Mouse (Mus musculus): ENCODE data around the gene Dync1i1. TPM values are rescaled to one million over a fixed set of nuclear protein-coding genes. Genes with fewer than 3 reads are reported as not detected.

Dync1i1 gene
- total and polyA plus RNA-seq, 2 experiments from 2014 or later = 0.96 to 2.2 TPM

DNA sequence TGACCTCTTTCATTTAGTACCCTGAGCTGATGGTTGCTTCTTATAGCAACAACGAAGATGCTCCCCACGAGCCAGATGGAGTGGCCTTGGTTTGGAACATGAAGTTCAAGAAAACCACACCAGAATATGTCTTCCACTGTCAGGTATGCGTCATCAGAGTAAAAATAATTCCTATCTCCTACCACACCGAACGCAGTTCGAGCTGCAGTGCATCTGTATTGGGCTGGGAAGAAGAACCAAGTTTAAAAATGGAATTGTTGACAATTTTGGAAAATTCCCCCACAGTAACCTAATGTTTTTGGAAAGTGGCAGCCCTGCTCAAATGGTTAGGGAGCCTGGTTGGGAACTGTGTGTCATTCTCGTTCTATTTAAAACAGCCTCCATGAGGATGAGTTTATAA is 197.7 kb downstream of the Dync1i1 start:
- Histone ChIP-seq H3K4me2 (ENCODE audit: low read depth, low read length) (no peak overlapping the region), H3K4me1 (ENCODE audit: control insufficient read depth, insufficient read depth) (no peaks in the 10 kb centered on the region), H3K4me3 (ENCODE audit: low read depth, low read length) (no peak overlapping the region), H3K9me3 (replicated peaks; ENCODE audit: control insufficient read depth, low read length) (no peaks in the 10 kb centered on the region), H3K9ac (replicated peaks; ENCODE audit: low read depth, low read length) (no peak overlapping the region), H3K27me3 (ENCODE audit: control insufficient read depth, insufficient read depth, low read length) (no peaks in the 10 kb centered on the region), H3K36me3 (replicated peaks; ENCODE audit: control insufficient read depth, insufficient read depth, low read length) (no peaks in the 10 kb centered on the region), H3K27ac (ENCODE audit: low read depth) (no peak overlapping the region)
- WGBS = 88% methylated on average over 7 of the region's 7 CpGs
- TF ChIP-seq EP300 (IDR thresholded peaks at IDR 0.05; ENCODE audit: low read depth) = no peak
- TF ChIP-seq CTCF (IDR thresholded peaks at IDR 0.05; ENCODE audit: low read depth) = no peak
- DNase-seq (ENCODE audit: low spot score) (no peak), ATAC-seq (ENCODE audit: insufficient read depth, low read depth) (no peak)

GRCm38 (mm10) chr6:5930140-5930539 is 204.7 kb downstream of the Dync1i1 start:
- no peak for ATAC-seq (ENCODE audit: insufficient read depth, low read depth)
- H3K36me3 ChIP-seq (replicated peaks; ENCODE audit: control insufficient read depth, insufficient read depth, low read length) = no peaks in the 10 kb centered on the region
- H3K4me2 ChIP-seq (ENCODE audit: low read depth, low read length) = no peak overlapping the region
- H3K4me1 ChIP-seq (ENCODE audit: control insufficient read depth, insufficient read depth) = no peaks in the 10 kb centered on the region
- no peaks in the 10 kb centered on the region for H3K27me3 ChIP-seq (ENCODE audit: control insufficient read depth, insufficient read depth, low read length)
- no peak overlapping the region for H3K27ac ChIP-seq (ENCODE audit: low read depth)
- 84% methylated on average over 8 of the region's 8 CpGs for WGBS
- H3K9me3 ChIP-seq (replicated peaks; ENCODE audit: control insufficient read depth, low read length) = no peaks in the 10 kb centered on the region
- no peak overlapping the region for H3K9ac ChIP-seq (replicated peaks; ENCODE audit: low read depth, low read length)
- no peak for DNase-seq (ENCODE audit: low spot score)
- no peak for TF ChIP-seq CTCF (IDR thresholded peaks at IDR 0.05; ENCODE audit: low read depth)
- TF ChIP-seq EP300 (IDR thresholded peaks at IDR 0.05; ENCODE audit: low read depth) = no peak
- H3K4me3 ChIP-seq (ENCODE audit: low read depth, low read length) = no peak overlapping the region

GRCm38 (mm10) chr6:5935587-5936353 is 210.3 kb downstream of the Dync1i1 start:
- 80% methylated on average over 8 of the region's 8 CpGs for WGBS

DNA sequence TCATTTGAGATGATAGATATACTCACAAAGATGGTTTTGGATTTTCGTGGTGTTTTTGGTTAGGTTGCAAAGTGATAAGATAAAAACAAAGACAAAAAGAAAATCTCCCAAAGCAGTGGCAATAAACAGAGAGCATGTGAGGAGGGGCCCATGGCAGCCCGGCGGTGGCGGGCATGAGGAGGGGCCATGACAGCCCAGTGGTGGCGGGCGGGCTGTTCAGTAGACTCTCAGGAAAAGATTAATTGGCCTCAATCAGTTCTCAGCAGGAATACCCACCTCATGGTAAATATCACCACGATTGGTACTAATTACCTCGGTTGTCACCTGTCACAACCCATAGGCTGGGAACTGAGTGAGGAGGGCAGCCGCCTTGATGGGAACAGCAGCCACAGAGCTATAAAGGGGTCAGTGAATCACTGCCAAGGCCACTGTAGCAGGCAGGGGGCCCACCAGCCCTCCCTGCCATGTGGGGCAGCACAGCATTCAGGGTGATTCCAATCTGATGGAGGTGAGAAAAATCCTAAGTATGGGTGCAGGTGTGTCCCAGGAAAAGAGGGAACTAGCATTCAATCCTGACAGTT is 224.5 kb downstream of the Dync1i1 start:
- 63% methylated on average over 9 of the region's 9 CpGs for WGBS
- H3K27ac ChIP-seq (ENCODE audit: low read depth) = no peak overlapping the region
- TF ChIP-seq EP300 (IDR thresholded peaks at IDR 0.05; ENCODE audit: low read depth) (no peak), CTCF (IDR thresholded peaks at IDR 0.05; ENCODE audit: low read depth) (no peak)
- no peak for ATAC-seq (ENCODE audit: insufficient read depth, low read depth)
- DNase-seq (ENCODE audit: low spot score) = no peak
- no peaks in the 10 kb centered on the region for H3K9me3 ChIP-seq (replicated peaks; ENCODE audit: control insufficient read depth, low read length)
- no peaks in the 10 kb centered on the region for H3K4me1 ChIP-seq (ENCODE audit: control insufficient read depth, insufficient read depth)
- no peak overlapping the region for H3K4me3 ChIP-seq (ENCODE audit: low read depth, low read length)
- H3K36me3 ChIP-seq (replicated peaks; ENCODE audit: control insufficient read depth, insufficient read depth, low read length) = no peaks in the 10 kb centered on the region
- no peak overlapping the region for H3K4me2 ChIP-seq (ENCODE audit: low read depth, low read length)
- H3K27me3 ChIP-seq (ENCODE audit: control insufficient read depth, insufficient read depth, low read length) = no peaks in the 10 kb centered on the region
- no peak overlapping the region for H3K9ac ChIP-seq (replicated peaks; ENCODE audit: low read depth, low read length)

More at GRCm38 (mm10) chr6:5935587-5936353, 210.3 kb downstream of the Dync1i1 start:
- no peak overlapping the region for H3K9ac ChIP-seq (replicated peaks; ENCODE audit: low read depth, low read length)
- H3K27me3 ChIP-seq (ENCODE audit: control insufficient read depth, insufficient read depth, low read length) = no peaks in the 10 kb centered on the region
- H3K27ac ChIP-seq (ENCODE audit: low read depth) = no peak overlapping the region
- no peak overlapping the region for H3K4me2 ChIP-seq (ENCODE audit: low read depth, low read length)
- TF ChIP-seq CTCF (IDR thresholded peaks at IDR 0.05; ENCODE audit: low read depth) (no peak), EP300 (IDR thresholded peaks at IDR 0.05; ENCODE audit: low read depth) (no peak)
- H3K9me3 ChIP-seq (replicated peaks; ENCODE audit: control insufficient read depth, low read length) = no peaks in the 10 kb centered on the region
- DNase-seq (ENCODE audit: low spot score) = no peak
- no peaks in the 10 kb centered on the region for H3K4me1 ChIP-seq (ENCODE audit: control insufficient read depth, insufficient read depth)
- H3K4me3 ChIP-seq (ENCODE audit: low read depth, low read length) = no peak overlapping the region
- H3K36me3 ChIP-seq (replicated peaks; ENCODE audit: control insufficient read depth, insufficient read depth, low read length) = no peaks in the 10 kb centered on the region
- ATAC-seq (ENCODE audit: insufficient read depth, low read depth) = no peak

- ATAC-seq (ENCODE audit: insufficient read depth, low read depth) (no peak), DNase-seq (ENCODE audit: low spot score) (no peak)
- Histone ChIP-seq H3K27me3 (ENCODE audit: control insufficient read depth, insufficient read depth, low read length) (no peaks in the 10 kb centered on the region), H3K4me2 (ENCODE audit: low read depth, low read length) (no peak overlapping the region), H3K9me3 (replicated peaks; ENCODE audit: control insufficient read depth, low read length) (no peaks in the 10 kb centered on the region), H3K9ac (replicated peaks; ENCODE audit: low read depth, low read length) (no peak overlapping the region), H3K4me1 (ENCODE audit: control insufficient read depth, insufficient read depth) (no peaks in the 10 kb centered on the region), H3K27ac (ENCODE audit: low read depth) (no peak overlapping the region), H3K36me3 (replicated peaks; ENCODE audit: control insufficient read depth, insufficient read depth, low read length) (no peaks in the 10 kb centered on the region), H3K4me3 (ENCODE audit: low read depth, low read length) (no peak overlapping the region)
- TF ChIP-seq CTCF (IDR thresholded peaks at IDR 0.05; ENCODE audit: low read depth) (no peak), EP300 (IDR thresholded peaks at IDR 0.05; ENCODE audit: low read depth) (no peak)
- 78% methylated on average over 10 of the region's 10 CpGs for WGBS
Measured at GRCm38 (mm10) chr6:5956316-5956913, 231.0 kb downstream of the Dync1i1 start.

All from heart, postnatal 0 days (tissue).